Comparison of ENCODE assay signal across 8 mouse cellular contexts in the genomic region with DNA sequence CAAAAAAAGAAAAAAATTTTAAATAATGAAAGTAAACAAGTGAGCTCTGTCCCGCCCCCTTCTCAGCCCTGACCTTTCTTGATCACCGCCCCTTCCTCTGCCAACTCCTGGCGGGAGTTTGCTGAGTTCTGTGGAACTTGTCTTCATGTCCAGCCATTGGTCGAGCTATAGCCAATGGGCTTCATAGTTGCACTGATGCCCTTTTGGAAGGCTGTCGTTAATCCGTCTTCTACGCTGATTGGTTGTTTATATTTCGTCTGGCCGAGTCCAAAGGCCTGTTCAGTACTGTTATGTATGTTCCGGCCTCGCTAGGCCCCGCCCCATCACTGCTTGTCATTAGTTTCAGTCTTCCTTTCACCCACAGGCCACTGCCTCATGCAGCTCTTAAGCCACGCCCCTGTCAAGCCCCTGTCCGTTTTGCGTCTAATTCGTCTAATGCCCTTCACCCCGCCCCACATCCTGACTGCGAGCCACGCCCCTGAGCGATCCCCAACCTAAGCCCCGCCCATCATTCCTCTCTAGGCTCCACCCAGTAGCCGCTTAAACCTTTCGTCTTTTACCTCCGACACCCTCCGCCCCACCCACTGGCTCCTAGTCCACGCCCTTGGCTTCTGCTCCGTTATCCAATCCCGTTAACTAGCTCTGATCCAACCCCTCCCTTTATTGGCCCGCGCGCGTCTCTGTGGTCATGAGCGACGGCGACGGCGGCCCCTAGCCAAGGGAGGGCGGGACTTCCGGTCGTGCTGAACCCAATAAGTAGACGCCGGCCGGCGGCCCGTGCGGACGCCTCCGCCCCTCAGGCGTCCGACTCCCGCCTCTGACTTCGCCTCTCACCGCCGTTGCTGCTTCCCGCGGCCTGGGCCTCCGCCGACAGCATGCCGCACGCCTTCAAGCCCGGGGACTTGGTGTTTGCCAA. TPM values are rescaled to one million over a fixed set of nuclear protein-coding genes. Genes with fewer than 3 reads are reported as not detected.
A peak's percentile ranks its signal among the peaks of the same experiment; 100 is the strongest.
DNase-seq lines count a peak whose midpoint lies in the region; ATAC-seq and TF ChIP-seq lines count a peak whose summit lies in the region.

TSS of gene Hdgfl2 (plus strand) at position 755 of the 916 bp plus-strand sequence.

- peaks cover 27% of the 10 kb centered on the region for H3K79me3 ChIP-seq in C2C12 (ENCODE audit: low read depth)

- no peaks in the 10 kb centered on the region for H3K27me3 ChIP-seq in C2C12 (ENCODE audit: control insufficient read depth, insufficient read depth, insufficient read length)
- H3K27me3 ChIP-seq in erythroblast, embryonic 14.5 days (ENCODE audit: control insufficient read depth), result no peaks in the 10 kb centered on the region
- no peaks in the 10 kb centered on the region for H3K27me3 ChIP-seq in heart, embryonic 11.5 days (ENCODE audit: control insufficient read depth, insufficient read depth, low read length)
- no peaks in the 10 kb centered on the region for H3K27me3 ChIP-seq in kidney, embryonic 16.5 days (ENCODE audit: insufficient read depth, low read length)
- no peaks in the 10 kb centered on the region for H3K27me3 ChIP-seq in liver, adult 2 months (ENCODE audit: control insufficient read depth, insufficient read depth, low read length)
- no peaks in the 10 kb centered on the region for H3K27me3 ChIP-seq in myocyte (ENCODE audit: control insufficient read depth, insufficient read depth, insufficient read length)
- no peaks in the 10 kb centered on the region for H3K27me3 ChIP-seq in splenic B cell, adult 2 months (ENCODE audit: control insufficient read depth, insufficient read depth, low read length, poor library complexity, severe bottlenecking)

- H3K9me3 ChIP-seq in erythroblast, embryonic 14.5 days (ENCODE audit: control insufficient read depth, low read length), result no peaks in the 10 kb centered on the region
- H3K9me3 ChIP-seq in heart, embryonic 11.5 days (replicated peaks; ENCODE audit: control insufficient read depth, low read length), result no peaks in the 10 kb centered on the region
- H3K9me3 ChIP-seq in kidney, embryonic 16.5 days (ENCODE audit: low read length), result no peaks in the 10 kb centered on the region

- peak; percentile 89 for TF ChIP-seq POLR2A in brain, embryonic 14.5 days (IDR thresholded peaks at IDR 0.05; ENCODE audit: borderline replicate concordance, extremely low read depth, insufficient read depth, insufficient read length, poor library complexity, severe bottlenecking)
- TF ChIP-seq POLR2A in liver, adult 2 months (IDR thresholded peaks at IDR 0.05; ENCODE audit: extremely low read depth, insufficient read depth, low read length), result peak; percentile 95
- peak; percentile 96 for TF ChIP-seq POLR2A in myocyte (IDR thresholded peaks at IDR 0.05; ENCODE audit: insufficient read length, low read depth)

- WGBS in heart, embryonic 11.5 days (ENCODE audit: insufficient replicate concordance), result under 1% methylated on average over 61 of the region's 61 CpGs
- WGBS in kidney, embryonic 16.5 days, result under 1% methylated on average over 61 of the region's 61 CpGs
- WGBS in liver, adult 2 months, result under 1% methylated on average over 61 of the region's 61 CpGs

- peak within 1 kb of the TSS; percentile 93 for H3ac ChIP-seq in C2C12 (ENCODE audit: control insufficient read depth, insufficient read length, low read depth)
- peak within 1 kb of the TSS; percentile 53 for H3ac ChIP-seq in myocyte (ENCODE audit: control insufficient read depth, insufficient read length)

- peaks cover 46% of the 10 kb centered on the region for H3K79me2 ChIP-seq in C2C12 (ENCODE audit: control insufficient read depth, insufficient read depth)
- peaks cover 17% of the 10 kb centered on the region; the same call in 1 of the 2 replicates for H3K79me2 ChIP-seq in liver, adult 2 months (ENCODE audit: control insufficient read depth, insufficient read depth, low read length)
- peaks cover 35% of the 10 kb centered on the region for H3K79me2 ChIP-seq in myocyte (ENCODE audit: control insufficient read depth, insufficient read depth)

- peak within 1 kb of the TSS; percentile 79 for H3K9ac ChIP-seq in heart, embryonic 11.5 days (ENCODE audit: low read depth, low read length)
- peak within 1 kb of the TSS; percentile 93 for H3K9ac ChIP-seq in kidney, embryonic 16.5 days (replicated peaks; ENCODE audit: low read length)
- peak within 1 kb of the TSS; percentile 87 for H3K9ac ChIP-seq in liver, adult 2 months (ENCODE audit: low read depth, low read length)

- H3K4me1 ChIP-seq in erythroblast, embryonic 14.5 days (ENCODE audit: control insufficient read depth), result peaks cover 60% of the 10 kb centered on the region
- peaks cover 19% of the 10 kb centered on the region for H3K4me1 ChIP-seq in heart, embryonic 11.5 days (ENCODE audit: control insufficient read depth, insufficient read depth, low read length)
- peaks cover 27% of the 10 kb centered on the region for H3K4me1 ChIP-seq in kidney, embryonic 16.5 days (ENCODE audit: insufficient read depth, low read length)
- peaks cover 16% of the 10 kb centered on the region for H3K4me1 ChIP-seq in liver, adult 2 months (ENCODE audit: control insufficient read depth, insufficient read depth, low read length)

- peak; percentile 100 for DNase-seq in brain, embryonic 14.5 days (ENCODE audit: low read depth)
- DNase-seq in liver, adult 2 months (ENCODE audit: extremely low read depth, low read depth, low spot score), result peak; percentile 100
- peak; percentile 100 for DNase-seq in splenic B cell, adult 2 months (ENCODE audit: low read depth, low spot score)

- peak; percentile 92 for ATAC-seq in heart, embryonic 11.5 days (replicated peaks; ENCODE audit: insufficient number of reproducible peaks, low FRiP score, low TSS enrichment)
- ATAC-seq in kidney, embryonic 16.5 days (ENCODE audit: low FRiP score, low TSS enrichment), result peak; percentile 96

- H3K27ac ChIP-seq in heart, embryonic 11.5 days (ENCODE audit: low read depth, low read length), result peak within 1 kb of the TSS; percentile 46
- H3K27ac ChIP-seq in kidney, embryonic 16.5 days (ENCODE audit: low read length), result peak within 1 kb of the TSS; percentile 36; the same call in 1 of the 2 replicates
- H3K27ac ChIP-seq in liver, adult 2 months (replicated peaks; ENCODE audit: insufficient read depth, low read depth, low read length), result peak within 1 kb of the TSS; percentile 75

- H3K4me2 ChIP-seq in heart, embryonic 11.5 days, result peak within 1 kb of the TSS; percentile 86
- H3K4me2 ChIP-seq in kidney, embryonic 16.5 days (replicated peaks; ENCODE audit: low read depth, low read length), result peak within 1 kb of the TSS; percentile 96
- H3K4me2 ChIP-seq in myocyte (ENCODE audit: low read depth), result peak within 1 kb of the TSS; percentile 84

- peaks cover 21% of the 10 kb centered on the region for H3K36me3 ChIP-seq in C2C12 (ENCODE audit: control insufficient read depth, insufficient read depth)
- H3K36me3 ChIP-seq in erythroblast, embryonic 14.5 days (ENCODE audit: control insufficient read depth), result peaks cover 26% of the 10 kb centered on the region
- H3K36me3 ChIP-seq in heart, embryonic 11.5 days (ENCODE audit: control insufficient read depth, insufficient read depth, low read length), result peaks cover 13% of the 10 kb centered on the region; the same call in 1 of the 2 replicates
- 0 out of 2 replicates have a peak, but pooled peaks cover 5% of the 10 kb centered on the region for H3K36me3 ChIP-seq in kidney, embryonic 16.5 days (ENCODE audit: insufficient read depth, low read length)
- H3K36me3 ChIP-seq in liver, adult 2 months (ENCODE audit: control insufficient read depth, insufficient read depth, low read length), result peaks cover 6% of the 10 kb centered on the region
- peaks cover 3% of the 10 kb centered on the region for H3K36me3 ChIP-seq in myocyte (ENCODE audit: control insufficient read depth, insufficient read depth)
- 0 out of 2 replicates have a peak, but pooled peaks cover 3% of the 10 kb centered on the region for H3K36me3 ChIP-seq in splenic B cell, adult 2 months (ENCODE audit: control insufficient read depth, insufficient read depth, low read length, poor library complexity, severe bottlenecking)

- H3K4me3 ChIP-seq in C2C12 (ENCODE audit: insufficient read depth, poor library complexity, severe bottlenecking) (peak within 1 kb of the TSS; percentile 64), myocyte (peak within 1 kb of the TSS; percentile 68)
- H3K4me3 ChIP-seq in erythroblast, embryonic 14.5 days (replicated peaks), result peak within 1 kb of the TSS; percentile 77
- H3K4me3 ChIP-seq in heart, embryonic 11.5 days (ENCODE audit: low read depth, low read length), result peak within 1 kb of the TSS; percentile 77
- peak within 1 kb of the TSS; percentile 96 for H3K4me3 ChIP-seq in kidney, embryonic 16.5 days (ENCODE audit: low read length)
- H3K4me3 ChIP-seq in liver, adult 2 months (ENCODE audit: insufficient read depth, low read depth, low read length), result peak within 1 kb of the TSS; percentile 82

- no peak for TF ChIP-seq CTCF in C2C12 (IDR thresholded peaks at IDR 0.05; ENCODE audit: control insufficient read depth, insufficient read depth, insufficient read length)
- no peak for TF ChIP-seq CTCF in brain, embryonic 14.5 days (IDR thresholded peaks at IDR 0.05; ENCODE audit: borderline replicate concordance, extremely low read depth, insufficient read depth, insufficient read length)
- no peak for TF ChIP-seq CTCF in liver, adult 2 months (IDR thresholded peaks at IDR 0.05; ENCODE audit: low read depth, low read length)

TF ChIP-seq in C2C12, 6 proteins besides CTCF, POLR2A, EP300 and RAD21:
- TF ChIP-seq MYOD1 (IDR thresholded peaks at IDR 0.05; ENCODE audit: control insufficient read depth, insufficient read length, low read depth), result no peak
- TF ChIP-seq MAX (IDR thresholded peaks at IDR 0.05), result peak; percentile 73

TF ChIP-seq in myocyte, 11 proteins besides CTCF, POLR2A, EP300 and RAD21 (continues in another document):
- TF ChIP-seq TCF12 (IDR thresholded peaks at IDR 0.05; ENCODE audit: insufficient read depth, poor library complexity, severe bottlenecking), result no peak
- TF ChIP-seq MYOG (IDR thresholded peaks at IDR 0.05; ENCODE audit: control insufficient read depth in 1 of 3, insufficient read depth in 1 of 3, insufficient read length in 2 of 3, low read depth in 2 of 3), result no peak
- TF ChIP-seq USF1 (IDR thresholded peaks at IDR 0.05; ENCODE audit: low read depth), result no peak
- TF ChIP-seq E2F4 (IDR thresholded peaks at IDR 0.05; ENCODE audit: insufficient read depth), result peak; percentile 89
- no peak for TF ChIP-seq CEBPB (IDR thresholded peaks at IDR 0.05; ENCODE audit: insufficient read depth, poor library complexity, severe bottlenecking)
- no peak for TF ChIP-seq MYOD1 (IDR thresholded peaks at IDR 0.05; ENCODE audit: control insufficient read depth in 1 of 3, insufficient read length in 2 of 3, low read depth in 2 of 3)

RNA-seq across cellular contexts. Expression of gene Hdgfl2, which starts in this region (rescaled TPM):
- 64.5 TPM for polyA plus RNA-seq in C2C12 (2012; fragmentation: generic; extraction: Trizol)
- polyA plus RNA-seq in brain, embryonic 14.5 days (2012; rRNA removed), result 119 and 129 TPM in 2 replicates
- polyA plus RNA-seq in erythroblast, embryonic 14.5 days (2012), result 35.9 and 38.5 TPM in 2 replicates
- polyA plus RNA-seq in heart, embryonic 11.5 days (2014; fragmentation: Nextera tagmentation; extraction: Ambion mirVana), result 77.2 and 82.9 TPM in 2 replicates
- polyA plus RNA-seq in kidney, embryonic 16.5 days (2015; fragmentation: Nextera tagmentation; extraction: Ambion mirVana), result 129 and 141 TPM in 2 replicates
- 11.3 and 13.8 TPM in 2 replicates for total RNA-seq in liver, adult 2 months (2014; rRNA removed)
- polyA plus RNA-seq in liver, adult 2 months (2012; rRNA removed), result 29.0 and 30.2 TPM in 2 replicates
- polyA plus RNA-seq in myocyte (2012; fragmentation: generic; extraction: Trizol), result 56.4 TPM

Comparison
In these comparisons a context has a peak if more than half of its experiments do, and no peak if none do; other contexts are left out.
1. Peak in every context shown above with its lines: DNase-seq, ATAC-seq, H3K4me3 ChIP-seq and H3K27ac ChIP-seq.